Mouse (Mus musculus) erythroblast, embryonic 14.5 days (primary cell): ENCODE measurements around the gene Myo1c. TPM values are rescaled to one million over a fixed set of nuclear protein-coding genes. Genes with fewer than 3 reads are reported as not detected.
A peak's percentile ranks its signal among the peaks of the same experiment; 100 is the strongest.

Experiments
- H3K27me3 ChIP-seq: 2 replicates; pipeline ENCODE4 v1.6.1; 2012; ENCODE audit warnings: inconsistent platforms; ENCODE audit not compliant: control insufficient read depth
- H3K36me3 ChIP-seq: 2 replicates; pipeline ENCODE4 v1.6.1; 2012; ENCODE audit warnings: mild to moderate bottlenecking, inconsistent platforms; ENCODE audit not compliant: control insufficient read depth
- H3K4me1 ChIP-seq: 2 replicates; pipeline ENCODE4 v1.6.1; 2012; ENCODE audit warnings: inconsistent platforms; ENCODE audit not compliant: control insufficient read depth
- H3K4me3 ChIP-seq: replicated peaks from 2 replicates; pipeline ENCODE3; 2012; ENCODE audit warnings: moderate library complexity, mild to moderate bottlenecking, inconsistent platforms
- H3K9me3 ChIP-seq: 2 replicates; pipeline ENCODE4 v1.6.1; 2012; ENCODE audit warnings: low read length, inconsistent platforms, mixed read lengths; ENCODE audit not compliant: control insufficient read depth
- GATA1 ChIP-seq: IDR thresholded peaks from 2 replicates; pipeline ENCODE4 v1.6.1; 2012; ENCODE audit warnings: low read length, inconsistent platforms, mixed read lengths
- TAL1 ChIP-seq: IDR thresholded peaks from 3 replicates; pipeline ENCODE4 v1.6.1; 2012; ENCODE audit warnings: low read length, inconsistent platforms, mixed read lengths
- polyA plus RNA-seq: library from polyadenylated mRNA; stranded (reverse); fragments of >175 nt; gene quantifications from 2 replicates; pipeline ENCODE4 v1.2.3, GENCODE M21; 2012

Gene Myo1c
- polyA plus RNA-seq, 1 experiment, result 2.4 TPM

DNA sequence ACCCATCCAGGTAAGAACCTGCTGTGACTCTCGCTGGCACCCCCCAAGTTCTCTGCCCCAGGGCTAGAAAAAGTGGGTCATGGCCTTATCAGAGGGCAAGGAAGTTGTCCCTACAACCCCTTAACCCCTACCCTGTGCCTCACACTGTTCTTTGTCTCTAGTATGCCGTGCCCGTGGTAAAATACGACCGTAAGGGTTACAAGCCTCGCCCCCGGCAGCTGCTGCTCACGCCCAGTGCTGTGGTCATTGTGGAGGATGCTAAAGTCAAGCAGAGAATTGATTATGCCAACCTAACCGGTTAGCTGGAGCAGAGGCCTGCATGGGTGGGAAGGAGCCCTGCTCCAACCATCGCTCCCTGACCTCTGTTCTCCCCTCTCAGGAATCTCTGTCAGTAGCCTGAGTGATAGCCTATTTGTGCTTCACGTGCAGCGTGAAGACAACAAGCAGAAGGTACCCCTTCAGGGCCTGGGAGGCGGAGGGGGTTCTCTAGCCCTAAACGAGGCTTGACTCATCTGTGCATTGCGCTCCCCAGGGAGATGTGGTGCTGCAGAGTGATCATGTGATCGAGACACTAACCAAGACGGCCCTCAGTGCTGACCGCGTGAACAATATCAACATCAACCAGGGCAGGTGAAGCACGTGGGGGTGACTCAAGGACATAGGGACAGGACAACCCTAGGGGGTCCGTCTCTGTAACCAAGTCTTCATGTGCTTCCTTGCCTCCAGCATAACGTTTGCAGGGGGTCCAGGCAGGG, 21.3 kb downstream of the Myo1c start:
- H3K9me3 ChIP-seq, result no peaks in the 10 kb centered on the region
- H3K4me1 ChIP-seq, result peaks cover 4% of the 10 kb centered on the region
- H3K27me3 ChIP-seq, result no peaks in the 10 kb centered on the region
- H3K4me3 ChIP-seq, result no peak overlapping the region
- no peak for TF ChIP-seq TAL1
- TF ChIP-seq GATA1, result no peak
- peaks cover 68% of the 10 kb centered on the region for H3K36me3 ChIP-seq

DNA sequence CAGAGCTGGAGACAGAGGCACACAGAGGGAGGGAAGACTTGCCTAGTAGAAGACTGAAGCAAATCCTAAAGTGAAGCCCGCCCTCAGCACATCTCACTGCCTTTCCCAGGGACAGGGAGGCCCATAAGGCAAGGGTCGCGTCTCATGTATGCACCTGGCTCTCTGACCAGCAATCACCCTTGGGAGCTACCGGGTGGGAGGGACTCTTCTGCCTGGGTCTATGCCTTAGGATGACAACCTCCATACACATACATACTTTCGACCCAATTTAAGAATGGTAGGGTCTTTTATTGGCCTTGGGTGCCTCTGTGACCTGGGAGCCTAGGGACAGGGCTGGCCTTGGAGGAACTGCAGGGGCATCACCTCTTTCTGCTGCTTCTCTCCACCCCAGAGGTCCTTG, 23.1 kb downstream of the Myo1c start:
- TF ChIP-seq GATA1 (no peak), TAL1 (no peak)
- no peak overlapping the region for H3K4me3 ChIP-seq
- peaks cover 51% of the 10 kb centered on the region for H3K36me3 ChIP-seq
- H3K4me1 ChIP-seq, result peaks cover 12% of the 10 kb centered on the region
- no peaks in the 10 kb centered on the region for H3K27me3 ChIP-seq
- no peaks in the 10 kb centered on the region for H3K9me3 ChIP-seq

DNA sequence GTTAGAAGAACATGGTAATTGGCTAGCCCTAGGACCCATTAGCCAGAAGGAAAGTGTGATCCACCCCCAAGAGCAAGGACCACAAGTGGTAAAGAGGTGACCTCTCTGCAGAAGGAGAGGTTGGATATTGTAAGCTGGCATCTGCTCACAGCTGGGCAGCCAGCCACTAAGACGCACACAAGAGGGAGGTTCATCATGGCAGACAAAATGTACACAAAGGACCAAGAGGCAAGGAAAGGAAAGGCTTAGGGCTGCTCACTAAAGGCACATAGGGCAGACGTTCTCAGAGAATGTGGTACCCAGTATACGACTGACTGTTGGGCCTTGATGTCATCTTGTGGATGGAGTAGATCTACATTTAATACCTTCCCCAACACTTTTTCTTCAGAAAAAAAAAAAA, 24.6 kb downstream of the Myo1c start:
- Histone ChIP-seq H3K4me3 (no peak overlapping the region), H3K36me3 (peaks cover 37% of the 10 kb centered on the region), H3K4me1 (peaks cover 17% of the 10 kb centered on the region), H3K27me3 (no peaks in the 10 kb centered on the region), H3K9me3 (no peaks in the 10 kb centered on the region)
- TF ChIP-seq TAL1 (no peak), GATA1 (no peak)

DNA sequence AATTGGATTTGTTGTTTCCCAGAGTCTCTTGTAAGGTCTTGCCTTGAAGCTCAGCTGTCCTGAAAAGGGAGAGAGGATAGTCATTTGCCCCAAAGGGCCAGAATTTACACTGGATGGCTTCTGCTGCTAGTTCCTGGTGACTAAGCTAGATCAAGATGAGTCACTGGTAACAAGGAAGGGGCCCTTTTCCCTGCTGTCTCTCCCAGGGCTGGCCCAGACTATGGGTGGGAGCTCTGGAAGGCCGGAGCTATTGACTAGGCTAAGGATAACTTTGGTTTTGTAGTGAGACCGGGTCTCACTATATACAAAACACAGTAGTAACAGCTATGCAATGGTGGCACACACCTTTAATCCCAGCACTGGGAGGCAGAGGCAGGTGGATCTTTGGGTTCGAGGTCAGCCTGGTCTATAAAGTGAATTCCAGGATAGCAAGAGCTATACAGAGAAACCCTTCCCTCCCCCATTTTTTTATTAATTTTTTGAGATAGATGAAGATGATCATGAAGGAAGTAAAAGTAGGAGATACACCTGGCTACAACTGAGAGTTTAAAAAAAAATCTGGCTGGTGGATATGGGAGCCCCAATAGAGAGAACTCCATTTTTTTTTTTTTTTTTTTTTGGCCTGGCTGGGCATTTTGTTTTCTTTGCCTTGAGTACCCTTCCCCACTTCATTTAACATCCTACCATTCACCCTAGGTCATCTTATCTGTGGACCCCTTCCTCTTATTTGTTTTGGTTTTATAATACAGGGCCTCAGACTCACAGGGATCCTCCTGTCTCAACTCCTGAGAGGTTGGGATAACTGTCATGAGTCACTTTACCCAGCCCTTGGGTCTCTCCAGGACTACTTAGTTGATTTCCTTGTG, 27.8 kb downstream of the Myo1c start:
- H3K4me3 ChIP-seq, result peak overlapping the region; percentile 100
- H3K9me3 ChIP-seq, result no peaks in the 10 kb centered on the region
- no peak for TF ChIP-seq TAL1
- TF ChIP-seq GATA1, result no peak
- H3K36me3 ChIP-seq, result peaks cover 29% of the 10 kb centered on the region
- H3K27me3 ChIP-seq, result no peaks in the 10 kb centered on the region
- peaks cover 43% of the 10 kb centered on the region for H3K4me1 ChIP-seq

DNA sequence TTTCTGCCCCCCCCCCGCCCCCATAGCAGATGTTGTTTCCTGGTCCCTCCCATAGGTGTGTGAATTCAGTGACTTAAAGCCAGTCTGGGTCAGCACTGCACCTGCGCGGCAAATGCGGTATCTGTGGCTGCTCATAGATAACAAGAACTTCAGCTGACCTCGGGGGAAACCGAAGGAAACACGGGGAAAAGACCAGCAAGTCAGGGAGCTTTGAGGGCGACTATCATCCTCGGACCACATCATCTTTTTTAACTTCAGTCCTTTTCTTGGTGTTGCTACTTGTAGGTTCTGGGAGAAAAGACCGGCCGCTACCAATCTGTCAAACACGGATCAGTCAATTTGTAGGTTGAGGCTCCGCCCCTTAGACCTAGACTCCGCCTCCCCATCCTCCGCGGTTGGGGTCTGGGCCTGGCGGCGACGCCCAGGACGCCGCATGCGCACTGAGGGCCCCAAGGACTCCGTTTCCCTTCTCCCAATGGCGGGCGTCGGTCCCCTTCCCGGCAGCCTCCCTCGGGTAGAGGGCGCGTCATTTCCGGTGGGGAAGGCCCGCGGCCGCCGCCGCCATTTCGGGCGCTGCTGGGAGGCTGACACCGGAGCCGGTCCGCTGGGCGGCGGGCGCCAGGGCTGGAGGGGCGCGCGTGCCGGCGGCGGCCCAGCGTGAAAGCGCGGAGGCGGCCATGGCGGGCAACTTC, 28.6 kb downstream of the Myo1c start, which contains the start of gene Crk:
Crk (plus strand) TSS at position 513 of the 692 bp plus-strand sequence.
- Histone ChIP-seq H3K4me1 (peaks cover 44% of the 10 kb centered on the region), H3K4me3 (peak within 1 kb of the TSS; percentile 100), H3K9me3 (no peaks in the 10 kb centered on the region), H3K27me3 (no peaks in the 10 kb centered on the region), H3K36me3 (peaks cover 32% of the 10 kb centered on the region)
- TF ChIP-seq GATA1, result peak; percentile 75
- TF ChIP-seq TAL1, result no peak

DNA sequence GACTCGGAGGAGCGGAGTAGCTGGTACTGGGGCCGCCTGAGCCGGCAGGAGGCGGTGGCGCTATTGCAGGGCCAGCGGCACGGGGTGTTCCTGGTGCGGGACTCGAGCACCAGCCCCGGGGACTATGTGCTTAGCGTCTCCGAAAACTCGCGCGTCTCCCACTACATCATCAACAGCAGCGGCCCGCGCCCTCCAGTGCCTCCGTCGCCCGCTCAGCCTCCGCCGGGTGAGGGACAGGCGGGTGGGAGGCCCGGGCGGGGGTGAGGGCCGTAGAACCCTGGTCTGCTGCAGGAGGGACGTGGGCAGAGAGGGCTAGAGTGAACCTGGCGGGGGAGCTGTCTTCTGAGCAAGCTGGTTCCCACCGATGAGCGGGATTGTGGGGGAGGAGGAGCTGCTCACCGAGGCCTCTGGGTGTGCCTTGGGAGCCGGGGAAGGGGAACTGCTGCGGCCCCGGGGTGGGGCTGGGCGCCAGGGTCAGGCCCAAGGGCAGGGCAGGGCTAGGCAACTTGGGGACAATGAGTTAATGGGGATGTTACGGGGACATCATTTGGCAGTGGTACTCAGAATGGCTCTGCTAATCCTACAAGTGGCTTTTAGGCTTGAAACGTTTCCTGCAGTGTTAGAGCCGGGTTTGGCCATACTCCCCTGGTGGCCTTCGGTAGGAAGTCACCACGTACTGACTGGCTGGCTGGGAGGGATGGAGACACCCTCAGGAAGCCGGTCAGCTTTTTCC, 29.3 kb downstream of the Myo1c start:
- Histone ChIP-seq H3K27me3 (no peaks in the 10 kb centered on the region), H3K4me1 (peaks cover 49% of the 10 kb centered on the region), H3K9me3 (peaks cover 6% of the 10 kb centered on the region), H3K36me3 (peaks cover 40% of the 10 kb centered on the region), H3K4me3 (peak overlapping the region; percentile 100)
- TF ChIP-seq GATA1 (no peak), TAL1 (no peak)

DNA sequence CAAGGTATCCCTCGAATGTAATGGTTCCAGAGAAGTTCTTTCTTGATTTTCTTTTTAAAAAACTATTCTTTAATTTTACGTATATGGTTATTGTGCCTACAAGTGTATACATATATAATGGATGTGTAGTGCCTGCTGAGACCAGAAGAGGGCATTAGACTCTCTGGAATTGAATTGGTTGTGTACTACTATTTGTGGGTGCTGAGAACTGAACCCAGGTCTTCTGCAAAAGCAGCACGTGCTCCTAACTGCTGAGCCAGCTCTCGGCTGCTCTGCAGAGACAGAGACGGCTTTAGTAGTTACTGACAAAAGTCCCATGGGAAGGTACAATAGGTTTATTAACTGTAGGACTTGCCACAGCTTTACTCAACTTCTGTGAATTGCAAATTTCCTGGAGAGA, 34.2 kb downstream of the Myo1c start:
- Histone ChIP-seq H3K36me3 (peaks cover 75% of the 10 kb centered on the region), H3K4me3 (no peak overlapping the region), H3K27me3 (no peaks in the 10 kb centered on the region), H3K4me1 (peaks cover 41% of the 10 kb centered on the region), H3K9me3 (peaks cover 6% of the 10 kb centered on the region)
- TF ChIP-seq GATA1, result no peak
- TF ChIP-seq TAL1, result no peak

DNA sequence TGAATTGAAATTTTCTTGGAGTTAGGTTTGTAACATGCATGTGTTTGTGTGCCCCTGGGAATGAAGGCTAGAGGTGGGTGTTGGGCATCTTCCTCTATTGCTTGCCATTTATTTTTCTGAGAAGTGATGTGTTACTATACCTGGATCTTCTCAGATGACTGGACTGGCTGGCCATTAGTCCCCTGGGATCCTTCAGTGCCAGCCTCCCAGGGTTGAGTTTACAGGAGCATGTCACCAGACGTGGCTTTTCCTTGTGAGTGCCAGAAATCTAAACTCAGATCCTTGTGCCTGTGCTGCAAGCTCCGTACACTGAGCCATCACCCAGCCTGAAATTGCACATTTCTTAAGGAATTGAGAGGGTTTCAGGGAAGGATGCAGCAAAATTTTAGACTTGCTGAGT, 34.7 kb downstream of the Myo1c start:
- H3K9me3 ChIP-seq, result peaks cover 6% of the 10 kb centered on the region
- no peak overlapping the region for H3K4me3 ChIP-seq
- H3K4me1 ChIP-seq, result peaks cover 38% of the 10 kb centered on the region
- H3K36me3 ChIP-seq, result peaks cover 80% of the 10 kb centered on the region
- no peaks in the 10 kb centered on the region for H3K27me3 ChIP-seq
- no peak for TF ChIP-seq TAL1
- TF ChIP-seq GATA1, result no peak
